Mouse (Mus musculus) kidney, postnatal 0 days (tissue): ENCODE measurements around the gene Padi2. TPM values are rescaled to one million over a fixed set of nuclear protein-coding genes. Genes with fewer than 3 reads are reported as not detected.

Experiments used
- ATAC-seq: fragments of 200-750 bp; cut with Nextera tagmentation; replicated peaks from 2 replicates; pipeline ENCODE4 v1.8.0; 2017; ENCODE audit warnings: low read depth, moderate number of reproducible peaks, moderate TSS enrichment, moderate library complexity; ENCODE audit not compliant: low FRiP score
- DNase-seq: peaks from one replicate; pipeline ENCODE4 v3.0.0-alpha.2; 2016; ENCODE audit warnings: low spot score
- H3K27ac ChIP-seq: fragments of 300-500 bp; sonication (generic); 2 replicates; pipeline ENCODE4 v1.5.1; 2014; ENCODE audit warnings: mild to moderate bottlenecking
- H3K27me3 ChIP-seq: fragments of 300-500 bp; sonication (generic); 2 replicates; pipeline ENCODE4 v1.6.1; 2014; ENCODE audit warnings: low read length, mixed read lengths; ENCODE audit not compliant: insufficient read depth
- H3K36me3 ChIP-seq: fragments of 300-500 bp; sonication (generic); 2 replicates; pipeline ENCODE4 v1.6.1; 2014; ENCODE audit warnings: low read length, mixed read lengths; ENCODE audit not compliant: insufficient read depth
- H3K4me1 ChIP-seq: fragments of 300-500 bp; sonication (generic); replicated peaks from 2 replicates; pipeline ENCODE4 v1.6.1; 2014; ENCODE audit warnings: antibody characterized with exemption, low read length, mixed read lengths; ENCODE audit not compliant: insufficient read depth
- H3K4me2 ChIP-seq: fragments of 300-500 bp; sonication (generic); 2 replicates; pipeline ENCODE4 v1.6.1; 2014; ENCODE audit warnings: mild to moderate bottlenecking, low read length, moderate library complexity, mixed read lengths
- H3K4me3 ChIP-seq: fragments of 300-500 bp; sonication (generic); replicated peaks from 2 replicates; pipeline ENCODE4 v1.5.1; 2014; ENCODE audit warnings: low read depth, low read length
- H3K9ac ChIP-seq: fragments of 300-500 bp; sonication (generic); 2 replicates; pipeline ENCODE4 v1.6.1; 2014; ENCODE audit warnings: low read depth, low read length
- H3K9me3 ChIP-seq: fragments of 300-500 bp; sonication (generic); replicated peaks from 2 replicates; pipeline ENCODE4 v1.6.1; 2016; ENCODE audit warnings: low read length, inconsistent platforms, mixed read lengths
- CTCF ChIP-seq: IDR thresholded peaks from 2 replicates; pipeline ENCODE4 v1.5.1; 2016; ENCODE audit warnings: antibody characterized with exemption, low read depth, mild to moderate bottlenecking, moderate library complexity
- WGBS: fragments of 180-500 bp; shearing (Covaris S2); extraction: QIAGEN DNeasy Blood & Tissue Kit; methylation state at CpG from one replicate; pipeline ENCODE4 v1.1.7; 2014; 5-methylcytosine and 5-hydroxymethylcytosine counted together
- polyA plus RNA-seq: library from polyadenylated mRNA; unstranded; fragments of >200 nt; fragmentation: Nextera tagmentation; extraction: Ambion mirVana; gene quantifications from 2 replicates; pipeline ENCODE4 v1.2.1, GENCODE M21; 2015

Gene Padi2
- polyA plus RNA-seq, 1 experiment from 2014 or later = 21.1 TPM

- no peak for TF ChIP-seq CTCF
- H3K27ac ChIP-seq = no peak overlapping the region
- H3K36me3 ChIP-seq = no peaks in the 10 kb centered on the region
- no peak overlapping the region for H3K9ac ChIP-seq
- WGBS = 91% methylated on average over 4 of the region's 4 CpGs
- ATAC-seq (no peak), DNase-seq (no peak)
- H3K4me2 ChIP-seq = no peak overlapping the region
- H3K4me3 ChIP-seq = no peak overlapping the region
- H3K27me3 ChIP-seq = no peaks in the 10 kb centered on the region
- H3K9me3 ChIP-seq = no peaks in the 10 kb centered on the region
- no peaks in the 10 kb centered on the region for H3K4me1 ChIP-seq
Observed at GRCm38 (mm10) chr4:140945571-140945970, 39.4 kb downstream of the Padi2 start.

GRCm38 (mm10) chr4:140946048-140946447 lies 39.9 kb downstream of the Padi2 start:
- no peak overlapping the region for H3K27ac ChIP-seq
- no peaks in the 10 kb centered on the region for H3K27me3 ChIP-seq
- WGBS = 73% methylated on average over 4 of the region's 4 CpGs
- no peak overlapping the region for H3K9ac ChIP-seq
- H3K4me2 ChIP-seq = no peak overlapping the region
- ATAC-seq (no peak), DNase-seq (no peak)
- H3K4me1 ChIP-seq = no peaks in the 10 kb centered on the region
- H3K36me3 ChIP-seq = no peaks in the 10 kb centered on the region
- H3K4me3 ChIP-seq = no peak overlapping the region
- no peak for TF ChIP-seq CTCF
- no peaks in the 10 kb centered on the region for H3K9me3 ChIP-seq

- Histone ChIP-seq H3K4me1 (no peaks in the 10 kb centered on the region), H3K27me3 (no peaks in the 10 kb centered on the region), H3K4me3 (no peak overlapping the region), H3K4me2 (no peak overlapping the region), H3K36me3 (no peaks in the 10 kb centered on the region), H3K9me3 (no peaks in the 10 kb centered on the region), H3K9ac (no peak overlapping the region), H3K27ac (no peak overlapping the region)
- ATAC-seq = no peak
- DNase-seq = no peak
- TF ChIP-seq CTCF = no peak
- WGBS = 48% methylated on average over 14 of the region's 14 CpGs
Observed at GRCm38 (mm10) chr4:140946580-140947205, 40.5 kb downstream of the Padi2 start.

GRCm38 (mm10) chr4:140947487-140948440 lies 41.6 kb downstream of the Padi2 start:
- no peak overlapping the region for H3K4me2 ChIP-seq

GRCm38 (mm10) chr4:140948481-140948880 lies 42.3 kb downstream of the Padi2 start:
- no peaks in the 10 kb centered on the region for H3K27me3 ChIP-seq
- no peak for TF ChIP-seq CTCF
- no peak overlapping the region for H3K27ac ChIP-seq
- no peak overlapping the region for H3K4me2 ChIP-seq
- 50% methylated on average over 6 of the region's 6 CpGs for WGBS
- no peaks in the 10 kb centered on the region for H3K36me3 ChIP-seq
- no peak overlapping the region for H3K4me3 ChIP-seq
- no peaks in the 10 kb centered on the region for H3K4me1 ChIP-seq
- DNase-seq (no peak), ATAC-seq (no peak)
- no peak overlapping the region for H3K9ac ChIP-seq
- H3K9me3 ChIP-seq = no peaks in the 10 kb centered on the region

More at GRCm38 (mm10) chr4:140947487-140948440, 41.6 kb downstream of the Padi2 start:
- Histone ChIP-seq H3K4me3 (no peak overlapping the region), H3K9me3 (no peaks in the 10 kb centered on the region), H3K36me3 (no peaks in the 10 kb centered on the region), H3K4me1 (no peaks in the 10 kb centered on the region), H3K27ac (no peak overlapping the region), H3K9ac (no peak overlapping the region), H3K27me3 (no peaks in the 10 kb centered on the region)
- peak; percentile 25; the same call in 1 of the 2 replicates for ATAC-seq
- 72% methylated on average over 12 of the region's 12 CpGs for WGBS
- no peak for TF ChIP-seq CTCF
- peak; percentile 52 for DNase-seq

- DNase-seq = no peak
- whole genome bisulfite sequencing = 78% methylated on average over 8 of the region's 8 CpGs
- Histone ChIP-seq H3K27me3 (no peaks in the 10 kb centered on the region), H3K4me3 (no peak overlapping the region), H3K4me1 (no peaks in the 10 kb centered on the region), H3K9ac (no peak overlapping the region), H3K9me3 (no peaks in the 10 kb centered on the region), H3K36me3 (no peaks in the 10 kb centered on the region), H3K27ac (no peak overlapping the region), H3K4me2 (no peak overlapping the region)
- no peak for ATAC-seq
- TF ChIP-seq CTCF = no peak
Observed at GRCm38 (mm10) chr4:140949052-140949451, 42.9 kb downstream of the Padi2 start.
